Mouse (Mus musculus) limb, embryonic 14.5 days (tissue): Measurements from ENCODE around the gene Spata2. TPM values are rescaled to one million over a fixed set of nuclear protein-coding genes. Genes with fewer than 3 reads are reported as not detected.

Experiments
- ATAC-seq: fragments of 200-750 bp; cut with Nextera tagmentation; 2 replicates; pipeline ENCODE4 v1.8.0; 2017; ENCODE audit warnings: low read depth, moderate number of reproducible peaks, moderate TSS enrichment; ENCODE audit not compliant: low FRiP score
- DNase-seq: peaks from one replicate; pipeline ENCODE4 v3.0.0-alpha.2; 2015; ENCODE audit warnings: low spot score
- H3K27ac ChIP-seq: fragments of 300-500 bp; sonication (generic); replicated peaks from 2 replicates; pipeline ENCODE4 v1.5.1; 2014; ENCODE audit warnings: low read depth, mild to moderate bottlenecking, low read length, moderate library complexity, mixed read lengths
- H3K27me3 ChIP-seq: fragments of 300-500 bp; sonication (generic); 2 replicates; pipeline ENCODE4 v1.6.1; 2014; ENCODE audit warnings: low read length, mixed read lengths; ENCODE audit not compliant: control insufficient read depth, insufficient read depth
- H3K36me3 ChIP-seq: fragments of 300-500 bp; sonication (generic); 2 replicates; pipeline ENCODE4 v1.6.1; 2014; ENCODE audit warnings: mild to moderate bottlenecking, low read length, moderate library complexity, mixed read lengths; ENCODE audit not compliant: control insufficient read depth, insufficient read depth
- H3K4me1 ChIP-seq: fragments of 300-500 bp; sonication (generic); 2 replicates; pipeline ENCODE4 v1.6.1; 2014; ENCODE audit warnings: antibody characterized with exemption, low read length, mixed read lengths; ENCODE audit not compliant: control insufficient read depth, insufficient read depth
- H3K4me2 ChIP-seq: fragments of 300-500 bp; sonication (generic); replicated peaks from 2 replicates; pipeline ENCODE4 v1.6.1; 2014; ENCODE audit warnings: low read depth, mild to moderate bottlenecking, low read length, moderate library complexity; ENCODE audit not compliant: severe bottlenecking
- H3K4me3 ChIP-seq: fragments of 300-500 bp; sonication (generic); replicated peaks from 2 replicates; pipeline ENCODE4 v1.5.1; 2014; ENCODE audit warnings: low read length
- H3K9ac ChIP-seq: fragments of 300-500 bp; sonication (generic); 2 replicates; pipeline ENCODE4 v1.6.1; 2014; ENCODE audit warnings: mild to moderate bottlenecking, low read depth, low read length, moderate library complexity; ENCODE audit not compliant: severe bottlenecking
- H3K9me3 ChIP-seq: fragments of 300-500 bp; sonication (generic); 2 replicates; pipeline ENCODE4 v1.6.1; 2016; ENCODE audit warnings: low read length; ENCODE audit not compliant: control insufficient read depth
- POLR2A ChIP-seq: fragments of 200-500 bp; IDR thresholded peaks from 2 replicates; pipeline ENCODE4 v1.8.0; 2012; ENCODE audit warnings: inconsistent platforms, mild to moderate bottlenecking, moderate library complexity, borderline replicate concordance; ENCODE audit not compliant: insufficient read depth, insufficient read length; ENCODE audit errors: extremely low read depth
- WGBS: fragments of 180-500 bp; shearing (Covaris S2); extraction: QIAGEN DNeasy Blood & Tissue Kit; methylation state at CpG from one replicate; pipeline ENCODE4 v1.1.7; 2014; 5-methylcytosine and 5-hydroxymethylcytosine counted together
- polyA plus RNA-seq, 2 experiments: library from polyadenylated mRNA; depleted of rRNA in 1 of 2; stranded (reverse) in 1 of 2; unstranded in 1 of 2; fragments of >200 nt; fragmentation: Nextera tagmentation in 1 of 2; extraction: Ambion mirVana in 1 of 2; gene quantifications; 2 replicates each; pipeline versions ENCODE4 v1.2.1 to v1.2.3; 2012 to 2014

Gene Spata2
- polyA plus RNA-seq, 2 experiments = 12.4 to 17.8 TPM

DNA sequence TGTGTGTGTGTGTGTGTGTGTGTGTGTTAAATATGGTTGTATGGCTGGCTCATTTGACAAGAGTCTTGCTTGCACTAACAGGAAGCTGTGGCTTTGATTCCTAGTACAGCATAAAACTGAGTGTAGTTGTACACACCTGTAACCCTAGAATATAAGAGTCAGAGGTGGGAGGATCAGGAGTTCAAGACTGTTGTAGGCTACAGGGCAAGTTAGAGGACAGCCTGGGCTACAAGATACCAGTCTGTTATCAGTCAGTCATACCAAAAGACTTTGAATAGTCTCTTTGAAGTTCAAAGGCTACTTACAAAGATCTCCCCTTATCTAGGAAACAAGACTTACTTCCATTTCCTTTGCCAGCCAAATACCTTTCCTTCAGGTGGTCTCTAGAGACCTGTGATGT lies 41.2 kb upstream of the Spata2 start:
- Histone ChIP-seq H3K27me3 (peaks cover 19% of the 10 kb centered on the region; the same call in 1 of the 2 replicates), H3K9me3 (no peaks in the 10 kb centered on the region), H3K27ac (no peak overlapping the region), H3K4me1 (0 out of 2 replicates have a peak, but pooled peaks cover 3% of the 10 kb centered on the region), H3K4me3 (no peak overlapping the region), H3K9ac (no peak overlapping the region), H3K36me3 (no peaks in the 10 kb centered on the region), H3K4me2 (no peak overlapping the region)
- TF ChIP-seq POLR2A = no peak
- ATAC-seq (no peak), DNase-seq (no peak)

DNA sequence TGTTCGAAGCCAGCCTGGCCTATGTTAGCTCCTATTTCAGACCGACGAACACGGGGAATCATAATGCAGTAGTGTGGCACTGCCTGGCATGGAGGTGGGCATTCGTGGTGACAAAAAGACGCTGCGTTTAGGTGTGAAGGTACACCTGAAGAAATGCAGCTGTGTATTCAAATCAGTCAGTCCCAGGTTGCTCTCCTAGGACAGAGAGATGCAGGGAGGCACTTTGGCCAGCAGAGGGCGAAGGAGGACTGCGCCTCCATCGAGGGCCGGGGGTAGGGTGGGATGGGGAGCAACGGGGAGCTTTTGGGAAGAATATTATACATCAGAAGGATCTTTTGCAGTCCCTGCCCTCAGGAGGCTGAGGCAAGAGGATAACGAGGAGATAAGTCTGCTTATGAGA lies 39.4 kb upstream of the Spata2 start:
- peaks cover 13% of the 10 kb centered on the region; the same call in 1 of the 2 replicates for H3K27me3 ChIP-seq
- DNase-seq (no peak), ATAC-seq (peak; percentile 58)
- no peaks in the 10 kb centered on the region for H3K4me1 ChIP-seq
- no peak overlapping the region for H3K4me2 ChIP-seq
- H3K4me3 ChIP-seq = no peak overlapping the region
- no peak overlapping the region for H3K27ac ChIP-seq
- WGBS = 21% methylated on average over 13 of the region's 13 CpGs
- H3K9me3 ChIP-seq = no peaks in the 10 kb centered on the region
- no peaks in the 10 kb centered on the region for H3K36me3 ChIP-seq
- no peak overlapping the region for H3K9ac ChIP-seq
- no peak for TF ChIP-seq POLR2A

DNA sequence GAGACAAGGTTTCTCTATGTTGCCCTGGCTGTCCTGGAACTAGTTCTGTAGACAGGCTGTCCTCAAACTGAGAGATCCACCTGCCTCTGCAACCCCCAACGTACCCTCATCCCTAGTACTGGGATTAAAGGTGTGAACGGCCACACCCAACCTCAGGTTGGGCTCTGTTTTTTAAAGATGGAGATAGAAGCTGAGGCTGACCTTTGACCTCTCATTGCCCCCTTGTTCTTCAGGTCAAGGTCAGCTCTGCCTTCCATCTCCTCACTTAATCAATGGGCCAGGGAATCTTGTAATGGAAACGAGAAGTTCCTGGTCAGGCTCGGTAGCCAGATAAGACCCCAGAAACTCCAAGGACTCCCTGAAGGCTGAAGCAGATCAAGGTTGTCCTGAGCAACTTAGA lies 37.8 kb upstream of the Spata2 start:
- Histone ChIP-seq H3K4me1 (no peaks in the 10 kb centered on the region), H3K9ac (no peak overlapping the region), H3K4me3 (no peak overlapping the region), H3K4me2 (no peak overlapping the region), H3K9me3 (no peaks in the 10 kb centered on the region), H3K27ac (no peak overlapping the region), H3K36me3 (no peaks in the 10 kb centered on the region), H3K27me3 (no peaks in the 10 kb centered on the region)
- ATAC-seq (no peak), DNase-seq (no peak)
- 70% methylated on average over 4 of the region's 4 CpGs for WGBS
- TF ChIP-seq POLR2A = no peak

DNA sequence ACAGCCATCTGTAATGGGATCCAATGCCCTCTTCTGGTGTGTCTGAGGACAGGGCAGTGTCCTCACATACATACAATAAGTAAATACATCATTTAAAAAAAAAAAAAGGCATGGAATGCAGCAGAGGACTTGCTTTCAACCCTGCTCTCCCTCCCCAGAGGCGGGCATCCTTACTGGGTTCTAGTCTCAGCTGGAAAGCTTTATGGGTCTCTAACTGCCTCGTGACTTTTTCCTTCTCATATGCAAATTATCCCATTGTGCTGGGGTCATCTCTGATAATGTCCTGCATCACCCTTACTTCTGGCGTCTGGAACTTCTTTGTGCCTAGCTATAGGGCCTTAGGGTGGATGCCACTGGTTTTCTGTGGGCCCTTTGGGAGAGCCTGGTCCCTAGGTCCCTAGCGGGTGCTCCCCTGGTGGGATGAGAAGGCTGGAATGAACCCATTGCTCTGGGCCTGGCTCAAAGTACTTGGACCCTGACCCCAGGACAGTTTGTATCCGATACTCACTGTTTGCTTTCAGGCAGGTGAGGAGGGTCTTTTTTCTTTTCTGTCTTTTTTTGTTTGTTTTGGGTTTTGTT lies 37.3 kb upstream of the Spata2 start:
- Histone ChIP-seq H3K9me3 (no peaks in the 10 kb centered on the region), H3K27me3 (no peaks in the 10 kb centered on the region), H3K4me1 (no peaks in the 10 kb centered on the region), H3K27ac (no peak overlapping the region), H3K36me3 (no peaks in the 10 kb centered on the region), H3K9ac (no peak overlapping the region), H3K4me3 (no peak overlapping the region), H3K4me2 (no peak overlapping the region)
- no peak for TF ChIP-seq POLR2A
- ATAC-seq = no peak
- 45% methylated on average over 5 of the region's 5 CpGs for WGBS
- DNase-seq = no peak

DNA sequence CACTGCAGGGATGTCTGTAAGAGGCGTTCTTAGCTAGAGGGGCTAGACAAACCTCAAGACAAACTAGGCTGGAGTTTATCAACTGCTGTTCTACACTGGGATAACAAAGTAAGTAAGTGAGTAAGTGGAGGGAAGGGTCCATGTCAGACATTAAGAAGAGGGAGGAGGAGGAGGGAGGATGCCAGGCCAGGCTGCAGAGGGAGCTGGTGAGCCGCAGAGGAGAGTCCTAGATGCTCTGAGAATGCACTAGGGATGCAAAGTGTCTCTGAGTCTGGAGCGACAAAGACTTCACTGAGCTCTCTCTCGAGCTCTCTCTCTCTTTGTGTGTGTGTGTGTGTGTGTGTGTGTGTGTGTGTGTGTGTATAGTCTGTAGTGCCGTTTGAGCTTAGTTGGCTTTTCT lies 35.6 kb upstream of the Spata2 start:
- Histone ChIP-seq H3K27me3 (no peaks in the 10 kb centered on the region), H3K9ac (no peak overlapping the region), H3K4me1 (no peaks in the 10 kb centered on the region), H3K27ac (no peak overlapping the region), H3K4me2 (no peak overlapping the region), H3K9me3 (no peaks in the 10 kb centered on the region), H3K36me3 (no peaks in the 10 kb centered on the region), H3K4me3 (no peak overlapping the region)
- ATAC-seq (no peak), DNase-seq (no peak)
- 8% methylated on average over 5 of the region's 5 CpGs for WGBS
- no peak for TF ChIP-seq POLR2A
